Mouse (Mus musculus) adrenal gland, postnatal 10 days (tissue): ENCODE data around the gene Mcm8. TPM values are rescaled to one million over a fixed set of nuclear protein-coding genes. Genes with fewer than 3 reads are reported as not detected.

Source experiments
- DNase-seq: peaks from one replicate; pipeline ENCODE4 v3.0.0; 2021; ENCODE audit warnings: mixed read lengths
- long read RNA-seq, 2 experiments: library from polyadenylated mRNA; stranded (forward); transcript quantifications; one replicate each; pipeline ENCODE4 v2.0.0; 2021
- total RNA-seq, 2 experiments: library from RNA; stranded (reverse); gene quantifications; 2 replicates each; pipeline ENCODE4 v1.2.3; 2021

Mcm8 gene
- 1 to 10 TPM; 4.8 to 5.8 TPM for total RNA-seq
- long read RNA-seq, experiment 1, transcript Mcm8-201 (19 exons, 3,179 nt): major isoform, 10 of 16 reads
- long read RNA-seq, experiment 1, partial matches to known transcripts: 3 of 16 reads
- long read RNA-seq, experiment 1, other reads (novel, unspliced or antisense): 2 of 16 reads
- long read RNA-seq, experiment 2, partial matches to known transcripts: 0 of 8 reads
- long read RNA-seq, experiment 2, other reads (novel, unspliced or antisense): 4 of 8 reads

DNA sequence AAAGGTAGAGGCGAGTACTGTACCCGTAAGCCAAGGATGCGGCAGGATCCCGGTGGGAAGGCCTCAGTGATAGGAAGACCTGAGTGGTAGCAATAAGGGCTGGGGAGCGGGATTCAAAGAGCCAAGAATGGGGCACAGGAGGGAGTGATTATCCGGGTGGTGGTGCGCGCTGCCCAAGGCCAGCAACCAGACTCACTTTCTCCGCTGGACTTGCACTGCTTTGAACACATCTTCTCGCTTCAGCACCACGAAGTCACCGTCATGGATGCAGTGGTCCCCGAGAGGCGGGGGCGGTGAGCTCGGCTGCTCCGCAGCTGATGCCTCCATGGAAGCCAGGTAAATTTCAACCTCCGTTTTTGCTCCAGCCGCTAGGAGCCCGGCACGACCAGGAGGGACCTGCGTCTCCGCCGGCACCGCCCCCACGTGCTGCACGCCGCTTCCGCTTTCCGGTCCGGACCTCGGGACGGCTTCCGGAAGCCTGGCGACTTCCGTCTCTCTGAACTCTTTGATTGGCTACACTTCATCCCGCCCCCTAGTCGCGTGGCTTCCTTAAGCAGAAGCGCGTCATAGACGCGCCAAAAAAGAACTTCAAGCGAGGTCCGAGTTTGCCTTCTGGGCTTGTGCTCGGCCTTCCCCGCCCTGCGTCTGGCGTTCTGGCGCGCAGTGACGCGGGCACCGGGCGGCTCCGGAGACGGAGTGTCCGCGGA lies at the start of gene Mcm8, which contains the start of gene Trmt6:
TSS of gene Mcm8 (plus strand) at position 534 of the 707 bp plus-strand sequence.
TSS of gene Trmt6 (minus strand) at position 448 of the 707 bp plus-strand sequence.
- DNase-seq: peak; percentile 94

DNA sequence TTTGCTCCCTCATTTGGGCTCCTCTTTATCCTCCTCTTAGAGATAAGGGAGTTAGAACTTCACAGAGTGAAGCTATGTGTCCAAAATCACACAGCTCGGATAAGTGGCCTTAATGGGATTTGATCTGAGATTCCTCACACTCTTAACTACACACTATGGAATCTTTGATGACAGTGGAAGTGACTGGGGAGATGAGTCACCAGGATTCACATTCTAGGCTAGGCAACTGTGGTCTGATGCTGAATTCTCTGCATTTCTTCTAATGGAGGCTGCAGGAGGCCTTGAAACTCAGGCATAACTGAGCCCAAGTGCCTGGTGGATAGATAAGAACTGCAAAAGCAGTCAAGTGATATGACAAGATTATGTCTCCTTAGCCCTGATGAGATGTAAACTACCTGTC lies 45.1 kb upstream of the Mcm8 start:
- DNase-seq: no peak

DNA sequence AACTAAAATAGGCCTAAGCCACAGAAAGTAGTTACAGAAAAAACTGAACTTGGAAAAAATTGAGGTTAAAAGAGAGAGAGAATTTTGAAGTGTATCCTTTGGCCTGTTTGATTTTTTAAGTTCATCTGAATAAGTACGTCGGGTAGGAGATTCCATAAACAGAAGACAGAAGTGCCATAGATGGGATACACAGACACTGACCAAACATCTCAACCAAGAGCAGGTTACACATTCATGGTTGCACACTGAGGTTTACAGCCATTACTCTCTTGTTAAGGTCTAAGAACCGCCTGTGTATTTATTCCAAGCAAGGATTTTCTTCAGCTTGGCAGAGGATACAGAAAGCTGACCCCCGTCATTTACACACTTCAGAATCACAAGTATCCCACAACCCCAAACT lies 35.0 kb upstream of the Mcm8 start, which contains the start of gene Chgb:
TSS of gene Chgb (plus strand) at position 301 of the 400 bp plus-strand sequence.
- DNase-seq: no peak

DNA sequence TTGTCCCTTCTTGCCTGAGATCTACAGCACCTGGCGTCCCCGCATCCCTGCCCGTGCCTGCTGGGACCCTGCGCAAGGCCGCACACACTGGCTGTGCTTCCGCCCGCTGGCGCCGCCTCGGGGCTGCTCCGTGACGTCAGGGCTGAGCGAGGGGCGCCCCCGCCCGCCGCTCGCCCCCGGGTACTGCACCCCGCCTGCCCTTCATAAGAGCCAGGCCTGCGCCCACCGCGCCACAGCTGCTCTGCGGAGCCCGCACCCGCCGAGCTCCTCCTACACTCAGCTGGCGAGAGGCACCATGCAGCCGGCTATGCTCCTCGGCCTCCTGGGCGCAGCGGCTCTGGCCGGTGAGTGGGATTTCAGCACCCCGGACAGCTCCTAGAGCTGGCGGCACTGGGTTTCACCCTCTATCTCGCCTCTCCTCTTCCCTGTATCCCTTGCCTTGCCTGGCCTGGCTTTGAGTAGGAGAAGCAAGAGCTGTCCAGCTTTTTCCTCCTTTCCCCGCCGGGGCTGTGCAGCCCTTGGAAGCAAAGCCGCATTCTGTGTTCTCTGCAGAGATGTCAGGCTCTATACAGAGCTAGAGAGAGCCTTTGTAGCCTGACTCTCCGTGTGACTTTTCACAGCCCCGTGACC lies 34.4 kb upstream of the Mcm8 start:
- peak; percentile 98 for DNase-seq

DNA sequence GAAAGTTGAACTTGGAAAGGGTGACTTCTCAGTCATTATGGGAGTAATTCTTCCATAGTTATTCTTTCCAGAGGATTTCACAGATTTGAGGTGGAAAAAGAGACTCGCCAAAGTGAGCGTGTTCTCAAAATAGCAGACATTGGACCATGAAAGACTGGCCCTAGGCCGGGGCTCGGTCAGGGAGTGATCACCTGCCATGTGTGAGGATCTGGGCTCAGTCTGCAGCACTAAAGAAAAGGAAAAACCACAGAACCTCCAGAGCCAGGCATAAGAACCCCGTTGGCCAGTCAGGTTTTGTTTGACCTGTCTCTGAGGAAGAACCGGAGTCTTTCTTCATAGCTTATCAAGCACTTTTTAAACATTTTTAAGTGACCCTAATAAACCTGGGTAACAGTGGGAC lies 31.9 kb upstream of the Mcm8 start:
- DNase-seq: no peak

DNA sequence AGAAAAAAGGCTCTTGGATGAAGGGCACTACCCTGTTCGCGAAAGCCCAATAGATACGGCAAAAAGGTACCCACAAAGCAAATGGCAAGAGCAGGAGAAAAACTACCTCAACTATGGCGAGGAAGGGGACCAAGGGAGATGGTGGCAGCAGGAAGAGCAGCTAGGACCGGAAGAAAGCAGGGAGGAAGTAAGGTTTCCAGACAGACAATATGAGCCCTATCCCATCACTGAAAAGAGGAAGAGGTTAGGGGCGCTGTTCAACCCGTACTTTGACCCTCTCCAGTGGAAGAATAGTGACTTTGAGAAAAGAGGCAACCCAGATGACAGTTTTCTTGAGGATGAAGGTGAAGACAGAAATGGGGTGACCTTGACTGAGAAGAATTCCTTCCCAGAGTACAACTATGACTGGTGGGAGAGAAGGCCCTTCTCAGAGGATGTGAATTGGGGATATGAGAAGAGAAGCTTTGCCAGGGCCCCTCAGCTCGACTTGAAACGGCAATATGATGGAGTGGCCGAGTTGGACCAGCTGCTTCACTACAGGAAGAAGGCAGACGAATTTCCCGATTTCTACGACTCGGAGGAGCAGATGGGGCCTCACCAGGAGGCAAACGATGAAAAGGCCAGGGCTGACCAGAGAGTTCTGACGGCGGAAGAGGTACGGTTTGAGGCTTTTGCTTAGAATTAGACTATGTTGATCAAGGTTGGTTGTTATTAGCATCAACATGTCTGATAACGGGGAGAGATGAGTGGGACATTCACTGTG lies 22.3 kb upstream of the Mcm8 start:
- DNase-seq: no peak

DNA sequence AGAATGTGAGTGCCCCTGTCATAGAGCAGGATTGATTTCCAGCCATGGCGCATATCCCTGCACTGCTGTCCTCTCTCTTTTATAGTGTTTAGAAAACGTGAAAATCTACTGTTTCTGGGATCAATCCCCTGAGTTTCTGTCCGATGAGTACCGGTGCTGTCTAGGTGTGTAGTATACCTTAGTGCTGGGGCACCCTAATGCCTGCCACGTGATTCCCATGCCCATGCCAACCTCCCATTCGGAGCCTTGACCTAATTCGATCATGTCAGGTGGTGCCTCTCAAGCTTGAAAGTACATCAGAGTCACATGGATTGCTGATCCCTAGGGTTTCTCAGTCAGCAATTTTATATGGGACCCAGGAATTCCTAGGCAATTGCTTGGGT lies 21.7 kb upstream of the Mcm8 start:
- DNase-seq: no peak

DNA sequence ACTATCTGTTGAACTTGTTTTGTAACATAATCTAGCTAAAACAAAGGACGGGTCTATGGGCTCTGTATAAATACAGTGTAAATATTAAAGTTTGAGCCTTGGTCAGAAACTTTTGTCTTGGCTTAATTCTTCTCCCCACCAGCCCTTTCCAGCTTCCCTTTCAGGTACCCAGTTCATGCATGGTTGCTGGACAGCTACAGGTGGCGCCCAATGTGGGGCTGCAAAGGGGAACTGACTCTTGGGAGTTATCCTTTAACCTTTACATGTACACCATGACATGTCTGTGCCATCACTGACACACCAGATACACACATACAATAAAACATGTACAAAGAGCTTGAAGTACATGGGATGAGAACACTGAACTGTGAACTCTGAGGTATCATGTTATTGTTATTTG lies 13.0 kb upstream of the Mcm8 start:
- no peak for DNase-seq

DNA sequence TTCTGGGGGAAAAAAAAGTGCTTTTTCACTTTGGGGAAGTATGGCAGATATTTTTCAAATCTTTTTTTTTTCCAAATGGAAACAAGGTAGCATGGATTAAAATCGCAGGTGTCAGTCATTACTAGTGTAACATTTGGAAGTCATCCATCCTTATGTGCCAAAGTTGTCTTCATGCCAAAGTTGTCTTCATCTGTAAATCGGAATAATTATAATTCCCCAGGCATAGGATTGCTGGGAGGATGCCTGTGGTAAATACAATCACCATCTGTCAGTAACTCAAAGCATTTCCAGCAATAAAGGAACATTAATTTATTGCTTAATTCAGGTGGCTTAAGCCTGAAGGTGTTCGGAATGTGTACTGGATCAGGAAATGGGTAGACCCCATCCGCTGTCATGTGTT lies 25.1 kb downstream of the Mcm8 start:
- no peak for DNase-seq

DNA sequence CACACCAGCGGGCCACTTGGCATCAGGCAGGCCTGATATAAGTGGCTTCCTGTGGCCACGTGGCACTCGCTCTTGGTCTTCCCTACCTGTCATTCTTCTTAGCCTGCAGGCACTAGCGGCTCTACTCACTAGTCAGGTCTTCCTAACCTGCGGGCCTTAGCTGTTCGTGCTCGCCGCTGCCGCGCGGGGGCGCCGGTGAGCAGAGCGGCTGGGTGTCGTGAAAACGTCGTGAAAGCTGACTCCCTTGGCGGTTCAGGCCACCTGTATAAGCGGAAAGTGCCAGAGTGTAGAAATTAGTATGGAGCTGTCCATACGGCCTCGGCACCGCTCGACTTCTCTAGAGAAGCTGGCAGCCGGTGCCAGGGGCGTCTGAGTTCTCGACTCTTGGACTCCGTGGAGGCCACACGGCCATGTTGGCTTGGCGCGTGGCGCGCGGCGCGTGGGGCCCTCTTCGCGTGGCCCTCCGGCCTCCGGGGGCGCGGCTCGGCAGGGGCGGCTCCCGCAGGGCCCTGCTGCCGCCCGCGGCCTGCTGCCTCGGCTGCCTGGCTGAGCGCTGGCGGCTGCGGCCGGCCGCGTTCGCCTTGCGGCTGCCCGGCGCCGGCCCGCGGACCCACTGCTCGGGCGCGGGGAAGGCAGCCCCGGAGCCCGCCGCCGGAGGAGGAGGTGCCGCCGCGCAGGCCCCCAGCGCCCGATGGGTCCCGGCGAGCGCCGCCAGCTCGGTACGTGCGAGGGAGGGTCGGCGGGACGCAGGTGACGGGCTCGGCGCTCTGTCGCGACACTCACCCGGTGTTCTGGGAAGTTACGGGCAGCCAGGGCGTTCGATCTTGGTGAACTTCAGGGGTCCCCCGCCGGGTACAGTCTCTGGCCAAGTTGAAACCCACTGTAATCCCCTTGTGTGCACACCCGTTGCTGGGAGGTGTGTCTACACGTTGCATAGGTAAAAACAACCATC lies 30.7 kb downstream of the Mcm8 start, which contains the start of gene Crls1:
TSS of gene Crls1 (plus strand) at position 260 of the 952 bp plus-strand sequence.
- DNase-seq: peak; percentile 98

DNA sequence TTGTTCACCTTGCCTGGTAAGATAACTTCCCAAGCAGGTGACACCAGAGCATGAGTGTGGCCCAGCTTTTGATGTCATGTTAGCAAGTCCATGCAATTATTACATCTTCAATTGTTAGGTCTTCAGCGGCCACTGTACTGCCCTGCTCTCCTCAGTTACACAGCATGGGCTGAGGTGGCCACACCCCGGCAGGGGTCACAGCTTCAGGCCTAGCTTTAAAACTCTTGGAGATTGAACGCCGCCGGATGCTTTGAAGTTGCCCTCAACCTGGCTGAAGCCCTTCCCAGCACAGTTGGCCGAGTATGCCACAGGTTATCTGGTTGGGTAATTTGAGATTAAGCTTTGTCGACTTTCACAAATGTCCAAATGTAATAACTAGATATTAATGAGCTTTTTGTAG lies 31.6 kb downstream of the Mcm8 start:
- DNase-seq: peak; percentile 56

DNA sequence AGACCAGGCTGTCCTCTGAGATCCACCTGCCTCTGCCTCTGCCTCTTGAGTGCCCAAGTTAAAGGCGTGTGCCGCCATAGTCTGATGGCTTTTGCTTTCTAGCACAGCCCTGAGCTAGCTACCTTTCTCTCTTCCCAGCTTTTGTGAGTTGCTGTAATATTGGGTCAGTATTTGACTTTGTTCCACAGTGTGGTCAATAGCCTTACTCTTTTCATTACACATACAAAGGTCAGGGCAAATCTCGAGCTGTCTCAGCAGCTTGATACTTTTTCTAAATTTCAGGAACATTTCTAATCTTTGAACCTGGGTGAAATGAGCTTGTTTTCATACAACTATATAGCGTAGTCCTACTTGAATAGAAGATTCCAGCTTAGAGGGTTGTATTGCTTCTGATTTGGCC lies 32.4 kb downstream of the Mcm8 start:
- no peak for DNase-seq

DNA sequence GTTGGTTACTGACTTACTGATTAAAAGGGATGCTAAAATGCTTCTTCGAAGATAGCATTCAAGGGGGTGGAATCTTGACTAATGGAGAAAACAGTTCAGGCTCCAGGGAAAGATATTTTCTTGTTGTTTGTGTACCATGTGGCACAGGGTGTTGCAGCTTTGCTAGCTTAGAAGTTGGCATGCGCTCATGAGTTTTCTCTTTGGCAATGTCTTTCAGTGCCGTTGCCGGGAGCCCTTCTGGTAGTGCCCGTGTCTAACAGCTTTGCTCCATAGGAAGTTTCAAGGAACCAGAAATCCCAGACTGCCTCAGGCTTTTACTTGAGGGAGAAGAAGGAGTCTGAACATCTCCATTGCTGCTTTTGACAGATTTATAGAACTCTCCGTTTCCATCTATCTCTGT lies 33.2 kb downstream of the Mcm8 start:
- peak; percentile 51 for DNase-seq

DNA sequence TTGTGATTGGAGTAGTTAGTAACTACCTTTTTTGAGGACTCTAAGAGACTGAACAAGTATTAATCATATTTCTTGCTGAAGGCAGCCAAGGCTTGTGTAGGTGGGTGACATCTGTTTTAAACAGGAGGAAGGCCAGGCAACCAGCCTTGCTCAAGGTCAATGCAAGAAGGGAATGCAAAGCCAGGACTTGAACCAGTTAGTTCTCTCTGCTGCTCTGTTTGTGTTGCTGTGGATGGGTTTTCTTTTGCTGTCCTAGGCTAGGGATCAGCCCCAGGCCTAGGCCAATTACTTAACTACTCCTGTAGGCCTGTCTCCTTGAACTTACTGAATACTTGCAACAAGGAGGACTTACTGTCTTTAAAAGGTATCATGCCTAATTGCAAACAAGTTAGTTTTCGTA lies 37.1 kb downstream of the Mcm8 start:
- no peak for DNase-seq

DNA sequence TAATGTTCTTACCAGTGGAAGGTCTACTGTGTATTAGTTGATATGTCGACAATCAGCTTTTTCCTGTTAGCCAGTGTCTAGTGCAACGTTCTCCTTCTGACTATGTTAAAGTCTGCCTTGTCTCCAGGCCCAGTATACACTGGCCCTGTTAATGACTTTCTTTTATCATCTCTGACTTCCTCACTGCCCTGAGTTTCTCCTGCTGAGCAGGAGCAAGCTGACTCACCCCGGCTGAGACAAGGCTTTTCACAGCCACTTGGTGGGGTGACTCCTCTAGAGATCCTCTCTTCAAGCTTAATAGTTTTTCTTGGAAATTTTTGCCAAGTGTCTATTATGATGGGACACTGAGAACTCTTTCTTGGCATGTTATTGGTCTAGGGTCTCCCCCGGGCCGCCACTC lies 40.4 kb downstream of the Mcm8 start:
- DNase-seq: peak; percentile 19

DNA sequence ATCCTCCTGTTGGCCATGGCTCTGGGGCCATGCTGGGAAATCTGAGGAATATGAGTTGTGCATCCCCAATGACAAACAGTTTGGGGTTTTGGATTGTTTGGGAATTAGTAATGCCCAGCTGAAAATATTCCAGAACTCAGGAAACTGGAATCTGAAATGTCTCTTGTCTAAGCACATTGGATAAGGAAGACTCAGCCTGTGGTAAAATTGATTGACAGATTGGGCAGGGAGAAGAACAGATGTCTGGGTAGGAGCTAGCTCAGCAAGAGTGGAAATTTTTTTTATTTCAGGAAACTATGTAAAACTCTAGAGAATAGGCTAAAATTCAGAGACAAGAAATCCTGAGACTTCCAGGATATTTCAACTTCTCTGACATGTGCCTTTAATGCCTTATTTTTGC lies 44.5 kb downstream of the Mcm8 start:
- no peak for DNase-seq

DNA sequence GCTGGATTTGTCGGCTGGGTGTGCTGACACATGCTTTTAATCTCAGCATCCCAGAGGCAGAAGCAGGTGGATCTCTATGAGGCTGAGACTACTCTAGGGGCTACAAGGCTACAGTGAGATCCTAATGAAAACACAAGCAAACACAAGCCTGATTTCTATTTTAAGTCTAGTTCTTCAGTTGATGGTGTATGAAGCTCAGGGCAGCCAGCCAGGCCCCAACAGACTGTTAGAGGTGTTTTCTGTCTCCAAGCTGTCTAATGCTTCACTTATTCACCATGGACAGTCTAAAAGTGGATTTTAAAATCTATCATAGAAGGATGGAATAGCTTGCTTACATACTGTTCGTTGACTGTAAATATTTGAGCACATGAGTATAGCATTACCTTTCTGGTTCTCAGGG lies 45.5 kb downstream of the Mcm8 start:
- DNase-seq: no peak

DNA sequence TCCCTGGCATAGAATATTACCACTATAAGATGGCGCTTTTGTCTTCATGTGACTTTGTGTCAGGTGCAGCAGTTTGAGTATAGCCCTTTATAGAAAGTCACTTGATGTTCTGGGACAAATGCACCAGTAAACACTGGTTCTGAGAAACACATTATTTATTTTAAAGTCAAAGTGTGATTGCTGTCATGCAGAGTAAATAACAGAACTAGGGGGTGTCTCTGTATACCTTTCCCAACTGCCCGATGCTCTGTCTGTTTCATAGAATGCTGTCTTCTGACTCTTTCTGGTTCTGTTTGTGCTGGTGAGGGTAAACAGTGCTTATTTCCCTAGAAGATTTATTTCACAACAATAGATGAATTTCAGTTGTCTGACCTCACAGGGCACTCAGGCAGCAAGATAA lies 47.4 kb downstream of the Mcm8 start:
- DNase-seq: no peak

DNA sequence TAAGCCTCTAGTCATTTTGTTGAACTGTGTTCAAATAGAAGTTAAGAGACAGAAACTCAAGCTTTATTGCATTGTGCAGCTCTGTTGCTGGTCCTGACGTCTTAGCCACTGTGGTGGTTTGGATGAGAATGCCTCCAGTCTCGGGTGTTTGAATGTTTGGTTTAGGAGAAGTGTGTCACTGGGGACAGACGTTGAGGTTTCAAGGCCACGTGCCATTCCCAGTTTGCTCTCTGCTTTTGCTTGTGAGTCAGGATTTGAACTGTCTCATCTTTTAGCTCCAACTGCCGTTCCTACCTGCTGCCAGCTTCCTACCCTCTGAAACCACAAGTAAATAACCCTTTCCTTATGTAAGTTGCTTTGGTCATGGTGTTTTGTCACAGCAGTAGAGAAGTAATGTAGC lies 51.6 kb downstream of the Mcm8 start:
- DNase-seq: peak; percentile 37

DNA sequence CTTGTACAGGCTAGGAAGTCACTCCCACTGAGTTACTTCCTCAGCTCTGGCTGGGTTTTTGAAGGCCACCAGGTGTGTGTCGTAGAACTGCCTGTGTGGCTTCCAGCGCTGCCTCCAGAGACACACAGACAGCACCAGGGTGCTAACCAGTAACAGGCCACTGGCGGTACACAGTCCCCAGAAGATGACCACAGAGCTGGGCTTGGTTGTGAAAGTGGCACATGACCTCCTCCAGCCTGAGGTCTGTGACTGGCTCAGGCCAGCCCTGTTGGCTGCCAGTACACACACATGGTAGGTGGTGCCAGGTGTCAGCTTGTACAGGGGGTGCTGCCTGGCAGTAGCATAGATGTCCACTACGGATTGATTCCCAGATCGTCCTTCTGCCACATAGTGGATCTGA lies 53.7 kb downstream of the Mcm8 start:
- DNase-seq: peak; percentile 70

DNA sequence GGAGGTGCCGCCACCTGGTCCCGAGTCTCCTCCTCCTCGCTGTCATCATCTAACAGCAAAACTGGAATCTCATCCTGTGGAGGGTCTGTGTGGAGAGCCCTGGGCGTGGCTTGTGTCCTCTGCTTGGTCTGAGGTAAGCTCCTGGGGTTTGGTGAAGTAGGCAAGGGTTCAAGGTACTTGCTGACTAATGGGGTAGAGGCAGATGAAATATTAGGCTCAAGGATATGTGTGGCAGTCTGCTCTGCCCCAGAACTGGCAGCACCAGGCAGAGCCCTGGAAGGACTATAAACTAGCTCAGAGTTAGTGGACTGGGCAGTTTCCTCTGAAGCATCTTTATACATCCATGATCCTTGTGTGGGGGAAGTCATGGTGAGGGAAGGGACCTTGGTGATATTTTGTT lies 54.3 kb downstream of the Mcm8 start:
- DNase-seq: peak; percentile 24

DNA sequence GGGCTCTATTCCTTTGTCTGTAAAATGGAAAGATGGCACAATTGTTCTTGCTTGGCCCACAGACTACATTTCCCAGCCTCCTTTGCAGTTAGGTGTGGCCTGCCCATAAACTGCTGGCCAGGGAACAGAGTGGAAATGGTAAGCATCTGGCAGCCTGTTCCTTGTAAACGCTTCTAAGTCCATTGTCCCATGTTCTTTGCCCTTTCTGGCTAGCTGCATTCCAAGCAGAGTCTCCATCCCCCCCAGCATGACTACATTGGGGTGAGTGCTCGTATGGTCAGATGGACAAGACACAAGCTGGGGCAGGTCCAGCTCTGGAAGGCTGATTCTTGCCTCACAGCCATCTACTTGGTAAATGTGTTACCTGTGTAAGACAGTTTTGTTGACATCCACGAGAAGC lies 55.7 kb downstream of the Mcm8 start:
- DNase-seq: peak; percentile 27
